Mouse (Mus musculus) ovary, postnatal 10 days (tissue): ENCODE data around the gene C3.

Experiments used
- DNase-seq: peaks from one replicate; pipeline ENCODE4 v3.0.0; 2022; ENCODE audit warnings: low spot score

Gene C3

DNA sequence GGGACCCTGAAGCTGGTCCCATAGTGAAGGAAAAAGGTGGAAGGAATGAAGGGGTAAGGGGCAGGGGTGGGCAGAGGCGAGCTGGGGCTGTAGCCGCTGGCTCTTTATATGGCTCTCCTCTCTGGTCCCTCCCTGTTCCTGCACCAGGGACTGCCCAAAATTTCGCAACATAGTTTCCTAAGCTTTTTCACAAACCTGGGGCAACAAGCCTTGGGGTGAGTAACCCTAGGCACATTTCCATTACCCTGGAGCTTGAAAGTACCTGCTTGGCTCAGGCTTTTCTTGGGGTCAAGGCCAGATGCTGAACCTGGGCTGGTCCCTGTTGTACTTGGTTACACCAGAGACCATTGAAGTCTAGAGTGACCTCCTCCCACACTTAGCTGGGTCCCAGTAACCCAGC lies at the start of gene C3:
C3 (minus strand) TSS at position 123 of the 400 bp plus-strand sequence.
- no peak for DNase-seq

- DNase-seq, result peak; percentile 39
Measured at GRCm38 (mm10) chr17:57276634-57277121, 48.7 kb upstream of the C3 start.

- DNase-seq, result no peak
Measured at GRCm38 (mm10) chr17:57275997-57276351, 48.0 kb upstream of the C3 start.

DNA sequence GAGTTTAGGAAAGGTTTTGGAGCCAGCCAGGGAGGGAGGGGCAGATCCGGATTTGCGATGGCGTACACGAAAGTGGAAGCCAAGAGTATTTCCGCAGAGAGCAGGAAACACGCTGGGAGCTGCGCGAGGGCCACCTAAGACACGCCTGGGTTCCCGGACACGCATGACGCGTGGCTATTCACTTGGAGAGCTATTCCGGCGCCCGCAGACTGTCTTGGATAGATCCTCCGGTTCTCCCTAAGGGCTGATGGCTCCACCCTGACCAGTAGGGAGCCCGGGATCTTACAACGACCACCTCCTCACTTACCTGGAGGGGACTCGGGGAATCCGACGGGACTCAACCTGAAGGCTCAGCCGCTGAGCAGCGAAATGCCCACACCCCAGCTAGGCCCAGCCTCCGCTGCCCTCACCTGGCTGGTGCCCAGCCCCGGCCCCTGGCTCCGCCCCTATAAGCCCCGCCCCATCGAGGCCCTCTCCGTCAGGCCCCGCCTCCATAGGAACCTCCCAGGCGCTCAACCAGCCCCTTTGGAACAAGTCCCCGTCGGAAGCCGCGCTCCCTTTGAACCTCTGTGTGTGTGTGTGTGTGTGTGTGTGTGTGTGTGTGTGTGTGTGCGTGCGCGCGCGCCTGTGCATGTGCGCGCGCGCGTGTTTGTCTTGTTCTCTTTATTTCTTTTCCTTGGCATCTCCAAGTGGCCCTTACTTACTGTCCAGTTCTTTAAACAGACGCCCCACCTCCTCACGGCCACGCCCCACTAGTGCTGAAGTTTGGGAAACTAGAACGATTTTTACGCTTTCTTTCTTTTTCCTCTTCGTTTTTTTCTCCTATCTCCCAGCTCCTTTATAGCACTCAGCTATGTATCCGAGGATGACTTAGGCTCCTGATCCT lies 47.4 kb upstream of the C3 start:
- peak; percentile 82 for DNase-seq

- no peak for DNase-seq
Measured at GRCm38 (mm10) chr17:57274686-57275085, 46.8 kb upstream of the C3 start.

DNA sequence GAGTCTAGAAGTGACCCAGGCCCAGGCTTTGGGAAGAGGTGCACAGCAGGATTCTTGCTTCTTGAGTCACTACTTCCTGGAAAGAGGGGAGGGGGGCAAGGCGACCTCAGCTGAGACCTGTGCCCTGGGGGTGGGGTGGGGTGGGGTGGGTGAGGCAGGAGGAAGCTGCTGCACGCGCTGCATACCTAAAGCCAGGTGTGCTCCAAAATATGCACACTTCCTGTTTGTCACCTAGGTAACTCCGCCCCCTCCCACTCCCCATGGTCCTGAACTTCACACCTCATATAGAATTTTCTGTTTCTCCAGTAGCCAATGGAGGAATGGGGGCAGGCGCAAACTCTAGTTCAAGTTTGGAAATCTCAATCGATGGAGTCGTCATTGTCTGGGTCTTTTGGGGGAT lies 45.9 kb upstream of the C3 start:
- no peak for DNase-seq

- no peak for DNase-seq
Measured at GRCm38 (mm10) chr17:57271301-57271700, 43.4 kb upstream of the C3 start.

GRCm38 (mm10) chr17:57267556-57268126 lies 39.7 kb upstream of the C3 start:
- DNase-seq, result no peak

DNA sequence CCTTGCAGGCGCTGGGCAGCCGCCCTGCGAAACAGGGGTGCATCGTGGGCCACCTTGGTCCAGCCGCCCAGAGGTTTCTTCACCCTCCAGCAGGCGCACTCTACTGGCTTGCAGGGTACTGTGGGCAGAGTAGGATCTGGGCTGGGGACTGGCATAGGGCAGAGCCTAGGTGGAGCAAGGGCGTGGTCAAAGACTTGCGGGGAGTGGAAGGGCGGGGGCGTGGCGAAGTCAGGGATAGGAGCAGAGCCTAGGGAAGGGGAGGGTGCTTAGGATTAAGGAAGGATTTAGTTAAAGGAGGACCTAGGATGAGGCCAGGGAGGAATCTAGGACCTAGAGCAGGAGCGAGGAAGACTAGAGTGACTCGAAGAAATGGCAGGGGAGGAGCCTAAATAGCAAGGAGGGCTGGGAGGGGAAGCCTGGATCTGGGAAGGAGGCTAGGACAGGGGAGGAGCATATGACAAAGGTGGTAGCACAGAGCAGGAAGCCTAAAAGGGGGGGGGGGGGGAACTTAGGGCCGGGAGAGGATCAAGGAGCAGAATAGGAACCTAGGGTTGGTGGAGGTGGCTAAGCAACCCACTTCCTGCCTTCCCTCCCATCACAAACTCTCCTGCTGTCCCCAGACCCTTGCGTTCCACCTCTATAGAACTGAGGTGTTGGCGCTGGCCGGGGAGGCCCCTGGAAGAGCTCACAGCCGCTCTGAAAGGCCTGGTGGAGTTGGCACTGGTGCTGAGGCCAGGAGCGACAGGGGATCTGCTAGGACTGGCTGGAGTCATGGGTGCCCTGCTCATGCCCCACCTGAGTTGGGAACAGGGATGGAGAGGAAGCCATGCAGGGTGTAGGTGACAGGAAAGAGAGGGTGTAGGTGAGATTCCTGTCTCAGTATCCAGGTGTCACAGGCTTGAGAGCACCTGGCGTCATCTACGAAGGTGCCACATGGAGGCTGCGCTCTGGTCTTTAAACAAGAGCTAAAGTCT lies 37.3 kb upstream of the C3 start:
- no peak for DNase-seq

DNA sequence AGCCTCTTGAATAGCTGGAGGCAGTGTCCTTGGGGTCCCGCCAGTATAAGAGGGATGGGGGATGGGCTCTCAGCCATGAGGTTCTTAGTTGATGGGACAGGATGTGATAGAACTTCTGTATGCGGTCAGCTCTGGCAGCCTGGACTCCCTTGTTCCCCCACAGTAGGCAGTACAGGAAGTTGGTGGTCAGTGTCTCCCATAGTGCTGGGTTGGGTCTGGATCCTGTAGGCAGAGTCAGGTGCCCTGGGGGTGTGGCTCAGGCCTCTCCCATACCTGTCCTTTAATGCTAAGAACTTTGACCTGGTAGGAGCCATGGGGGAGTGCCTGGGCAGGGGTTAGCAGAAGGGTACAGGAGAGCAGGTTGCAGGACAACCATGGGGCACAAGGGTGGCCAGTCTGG lies 36.2 kb upstream of the C3 start:
- DNase-seq, result no peak

DNA sequence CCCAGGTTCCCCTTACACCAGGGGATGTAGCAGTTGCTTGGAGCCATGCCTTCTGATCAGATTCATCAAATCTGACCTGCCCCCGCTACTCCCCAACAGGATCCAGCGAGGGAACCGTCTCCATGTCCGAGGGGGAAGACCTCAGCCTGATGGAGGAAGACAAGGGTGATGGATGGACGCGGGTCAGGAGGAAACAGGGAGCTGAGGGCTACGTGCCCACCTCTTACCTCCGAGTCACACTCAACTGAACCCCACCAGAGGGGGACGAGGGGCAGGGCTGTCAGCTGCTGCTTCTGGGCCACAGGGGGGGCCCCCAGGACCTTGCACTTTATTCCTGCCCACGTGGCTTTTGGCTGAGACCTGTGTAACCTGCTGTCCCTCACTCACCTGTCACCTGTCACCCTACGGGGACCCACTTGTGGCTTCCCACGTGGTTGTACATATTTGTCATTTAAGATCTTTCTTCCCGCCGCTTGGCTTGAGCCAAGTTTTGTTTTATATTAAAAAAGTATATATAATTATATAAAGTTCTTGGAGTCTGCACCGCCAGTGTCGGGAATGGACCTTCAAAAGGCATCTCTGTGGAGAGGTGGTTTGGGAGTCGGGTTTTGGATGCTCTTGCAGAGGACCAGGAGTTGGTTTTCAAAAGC lies 35.1 kb upstream of the C3 start:
- no peak for DNase-seq

GRCm38 (mm10) chr17:57261796-57262195 lies 33.9 kb upstream of the C3 start:
- no peak for DNase-seq

GRCm38 (mm10) chr17:57261286-57261685 lies 33.4 kb upstream of the C3 start:
- no peak for DNase-seq

GRCm38 (mm10) chr17:57260351-57260750 lies 32.4 kb upstream of the C3 start:
- DNase-seq, result no peak

DNA sequence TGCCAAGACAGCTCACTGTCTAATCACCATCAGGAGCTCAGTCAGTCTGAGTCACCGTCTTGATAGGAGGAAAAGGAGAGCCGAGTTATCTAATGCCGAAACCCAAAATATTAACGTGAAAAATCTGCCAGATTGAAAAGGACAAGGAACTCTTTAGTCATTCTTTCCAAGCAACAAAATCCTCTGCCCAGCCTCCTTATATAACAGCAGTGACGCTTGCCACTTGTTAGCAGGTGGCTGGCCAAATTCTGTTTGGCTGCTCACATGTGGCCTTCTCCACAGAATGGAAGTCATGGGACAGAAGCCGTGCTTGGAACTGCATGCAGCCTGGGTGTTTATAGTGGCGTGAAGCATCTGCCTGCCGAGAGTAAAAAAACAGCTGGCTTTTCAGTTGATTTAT lies 31.8 kb upstream of the C3 start:
- no peak for DNase-seq

- DNase-seq, result no peak
Measured at GRCm38 (mm10) chr17:57258191-57258590, 30.3 kb upstream of the C3 start.

GRCm38 (mm10) chr17:57256921-57257485 lies 29.1 kb upstream of the C3 start:
- no peak for DNase-seq

DNA sequence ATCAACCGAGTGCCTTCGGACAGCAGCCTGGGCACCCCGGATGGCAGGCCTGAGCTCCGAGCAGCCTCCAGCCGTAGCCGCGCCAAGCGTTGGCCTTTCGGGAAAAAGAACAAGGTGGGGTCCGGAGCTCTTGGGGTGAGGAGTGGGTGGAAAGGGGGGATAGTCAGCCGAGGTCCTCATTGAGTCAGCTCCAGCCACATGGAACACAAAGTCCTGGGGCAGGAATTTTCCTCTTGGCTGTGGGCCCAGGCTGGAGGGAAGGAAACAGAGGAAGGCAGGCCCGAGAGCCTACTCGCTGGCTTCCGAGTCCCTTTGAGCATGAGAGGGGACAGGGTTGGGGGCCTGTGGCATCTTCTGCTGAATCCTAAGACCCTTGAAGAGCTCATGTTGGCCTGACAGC lies 27.4 kb upstream of the C3 start:
- no peak for DNase-seq

GRCm38 (mm10) chr17:57253306-57253705 lies 25.4 kb upstream of the C3 start:
- DNase-seq, result no peak

- no peak for DNase-seq
Measured at GRCm38 (mm10) chr17:57251431-57251830, 23.5 kb upstream of the C3 start.

- DNase-seq, result no peak
Measured at GRCm38 (mm10) chr17:57250461-57251160, 22.7 kb upstream of the C3 start.
